Mouse (Mus musculus) CH12.LX (cell line): ENCODE results near the gene Traf5.

Experiments
- CTCF ChIP-seq, 2 experiments: IDR thresholded peaks in 1 of 2; conservative IDR thresholded peaks in 1 of 2; 2 replicates each; pipeline ENCODE4 v1.5.1; 2011 to 2012; ENCODE audit warnings: low read depth in 2 of 2, low read length in 2 of 2, improper control_type of control experiment in 1 of 2, inconsistent platforms in 1 of 2, mild to moderate bottlenecking in 1 of 2, moderate library complexity in 1 of 2
- EP300 ChIP-seq: IDR thresholded peaks from 2 replicates; pipeline ENCODE4 v1.6.1; 2011; ENCODE audit warnings: low read length, improper control_type of control experiment
- ETS1 ChIP-seq: conservative IDR thresholded peaks from 2 replicates; pipeline ENCODE4 v1.6.1; 2012; ENCODE audit warnings: low read depth, mild to moderate bottlenecking, inconsistent platforms, low read length, improper control_type of control experiment, moderate library complexity
- JUND ChIP-seq: conservative IDR thresholded peaks from 2 replicates; pipeline ENCODE4 v1.6.1; 2011; ENCODE audit warnings: low read depth, low read length, improper control_type of control experiment
- MAX ChIP-seq: IDR thresholded peaks from 2 replicates; pipeline ENCODE4 v1.6.1; 2011; ENCODE audit warnings: low read length, improper control_type of control experiment
- MYC ChIP-seq: IDR thresholded peaks from 2 replicates; pipeline ENCODE4 v1.6.1; 2011; ENCODE audit warnings: low read depth, mild to moderate bottlenecking, improper control_type of control experiment, low read length
- POLR2A ChIP-seq: IDR thresholded peaks from 2 replicates; pipeline ENCODE4 v1.6.1; 2011; ENCODE audit warnings: low read depth, mild to moderate bottlenecking, improper control_type of control experiment, low read length
- RAD21 ChIP-seq: IDR thresholded peaks from 2 replicates; pipeline ENCODE4 v1.6.1; 2011; ENCODE audit warnings: low read depth, mild to moderate bottlenecking, low read length, improper control_type of control experiment, moderate library complexity
- TBP ChIP-seq: conservative IDR thresholded peaks from 2 replicates; pipeline ENCODE4 v1.6.1; 2011; ENCODE audit warnings: low read depth, low read length, improper control_type of control experiment
- UBTF ChIP-seq: IDR thresholded peaks from 2 replicates; pipeline ENCODE4 v1.6.1; 2012; ENCODE audit warnings: low read depth, mild to moderate bottlenecking, inconsistent platforms, low read length, improper control_type of control experiment, moderate library complexity
- USF1 ChIP-seq: IDR thresholded peaks from 2 replicates; pipeline ENCODE4 v1.6.1; 2014; ENCODE audit warnings: low read depth, mild to moderate bottlenecking, inconsistent platforms, low read length, improper control_type of control experiment
- ZNF384 ChIP-seq: IDR thresholded peaks from 2 replicates; pipeline ENCODE4 v1.6.1; 2012; ENCODE audit warnings: low read depth, low read length, improper control_type of control experiment, inconsistent platforms

GRCm38 (mm10) chr1:191996621-191997185 is 95.7 kb downstream of the Traf5 start:
- TF ChIP-seq CTCF (conservative IDR thresholded peaks at IDR 0.05 in 1 of 2, IDR thresholded peaks at IDR 0.05 in 1 of 2; ENCODE audit: low read depth in 2 of 2, low read length in 2 of 2): no peak
- TF ChIP-seq MYC: no peak
- TF ChIP-seq ZNF384: no peak
- TF ChIP-seq TBP: no peak
- no peak for TF ChIP-seq MAX
- no peak for TF ChIP-seq UBTF
- TF ChIP-seq EP300: no peak
- TF ChIP-seq RAD21: no peak
- TF ChIP-seq USF1: no peak
- TF ChIP-seq JUND: no peak
- TF ChIP-seq ETS1: no peak
- no peak for TF ChIP-seq POLR2A
